Mouse (Mus musculus): ENCODE data around the gene Defb48.

The Defb48 gene

DNA sequence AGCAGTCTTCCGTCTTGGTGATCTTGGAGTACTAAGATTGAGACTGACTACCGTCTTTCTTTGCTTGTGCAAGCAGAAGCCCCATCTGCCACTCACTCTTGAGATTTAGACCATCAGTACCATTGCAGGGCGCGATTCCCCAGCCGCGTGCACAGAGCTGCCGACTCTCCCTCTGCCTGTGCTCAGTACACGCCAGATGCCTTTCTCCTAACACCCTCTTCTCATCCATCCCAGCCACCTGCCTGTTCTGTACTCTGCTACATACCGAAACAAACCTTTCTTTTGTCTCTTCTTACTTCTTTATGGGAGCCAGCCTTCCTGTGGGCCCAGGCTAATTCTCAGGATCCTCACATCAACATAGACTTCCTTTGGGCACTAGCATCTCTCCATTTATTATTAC, 48.9 kb downstream of the Defb48 start:
- in situ Hi-C loops (cut with MboI, MseI) = no loop called here

DNA sequence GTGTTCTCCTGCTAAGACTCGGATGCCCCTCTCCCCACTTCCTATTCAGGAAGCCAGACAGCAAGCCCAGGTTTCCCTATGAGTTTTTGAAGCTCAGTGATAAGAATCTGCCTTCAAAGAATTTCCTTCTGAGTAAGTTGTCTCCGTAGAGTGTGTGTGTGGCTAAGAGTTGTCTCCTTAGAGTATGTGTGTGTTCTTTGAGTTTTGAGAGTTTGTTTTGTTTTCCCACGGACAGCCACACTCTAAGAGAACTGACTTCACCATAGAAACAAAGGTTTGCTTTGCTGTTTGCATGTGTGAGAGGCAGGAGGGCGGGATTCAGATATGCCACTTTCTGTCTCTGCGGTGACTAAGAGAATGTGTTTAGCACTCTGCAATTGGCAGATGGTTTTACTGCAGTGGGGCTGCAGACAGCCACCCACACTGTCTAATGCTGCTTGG, 56.2 kb downstream of the Defb48 start:
- in situ Hi-C loops (cut with MboI, MseI) = no loop called here
